Mouse (Mus musculus) G1E (cell line): ENCODE measurements around the gene Inf2. TPM values are rescaled to one million over a fixed set of nuclear protein-coding genes. Genes with fewer than 3 reads are reported as not detected.

Experiments
- ATAC-seq: 2 replicates; pipeline ENCODE4 v1.8.0; 2016; ENCODE audit warnings: mild to moderate bottlenecking; ENCODE audit not compliant: insufficient number of reproducible peaks, poor library complexity, low FRiP score, severe bottlenecking; ENCODE audit errors: extremely low read depth
- DNase-seq: peaks from one replicate; pipeline ENCODE4 v3.0.0; 2012; ENCODE audit warnings: low spot score
- H3K27me3 ChIP-seq: 2 replicates; pipeline ENCODE4 v1.6.1; 2012; ENCODE audit warnings: mild to moderate bottlenecking, low read length, inconsistent platforms; ENCODE audit not compliant: insufficient read depth
- H3K36me3 ChIP-seq: replicated peaks from 2 replicates; pipeline ENCODE3; 2012; ENCODE audit warnings: mild to moderate bottlenecking, inconsistent platforms
- H3K4me1 ChIP-seq: 2 replicates; pipeline ENCODE4 v1.6.1; 2012; ENCODE audit warnings: low read depth, low read length, inconsistent platforms, mixed read lengths; ENCODE audit not compliant: insufficient read depth
- H3K4me3 ChIP-seq: 2 replicates; pipeline ENCODE4 v1.5.1; 2012; ENCODE audit warnings: low read depth, mild to moderate bottlenecking, inconsistent platforms, low read length, moderate library complexity, mixed read lengths
- H3K9me3 ChIP-seq: replicated peaks from 2 replicates; pipeline ENCODE4 v1.6.1; 2012; ENCODE audit warnings: inconsistent platforms
- CTCF ChIP-seq: IDR thresholded peaks from 2 replicates; pipeline ENCODE4 v1.5.1; 2012; ENCODE audit warnings: low read depth, low read length, inconsistent platforms, mixed read lengths
- GATA1 ChIP-seq: IDR thresholded peaks from 2 replicates; pipeline ENCODE4 v1.6.1; 2012; ENCODE audit warnings: borderline replicate concordance, low read length, inconsistent platforms, mixed read lengths
- GATA2 ChIP-seq: IDR thresholded peaks from 2 replicates; pipeline ENCODE4 v1.6.1; 2012; ENCODE audit warnings: low read depth, low read length, inconsistent platforms, borderline replicate concordance
- POLR2AphosphoS5 ChIP-seq: IDR thresholded peaks from 2 replicates; pipeline ENCODE4 v1.6.1; 2012; ENCODE audit warnings: low read depth, low read length, inconsistent platforms; ENCODE audit not compliant: insufficient replicate concordance
- TAL1 ChIP-seq: conservative IDR thresholded peaks from 2 replicates; pipeline ENCODE4 v1.6.1; 2012; ENCODE audit warnings: low read depth, low read length, inconsistent platforms, mixed read lengths
- polyA plus RNA-seq: library from polyadenylated mRNA; stranded (reverse); fragments of >175 nt; gene quantifications from 2 replicates; pipeline ENCODE4 v1.2.3, GENCODE M21; 2012
- total RNA-seq, 2 experiments: library from RNA; stranded (forward) in 1 of 2; stranded (reverse) in 1 of 2; fragments of 200-1000 nt in 1 of 2; fragments of >200 nt in 1 of 2; fragmentation: Nextera tagmentation in 1 of 2; gene quantifications; 2 replicates each; pipeline ENCODE4 v1.2.3; 2014 to 2017

Gene Inf2
- total and polyA plus RNA-seq, 3 experiments = 2.3 to 26.0 (median 5.4) TPM

DNA sequence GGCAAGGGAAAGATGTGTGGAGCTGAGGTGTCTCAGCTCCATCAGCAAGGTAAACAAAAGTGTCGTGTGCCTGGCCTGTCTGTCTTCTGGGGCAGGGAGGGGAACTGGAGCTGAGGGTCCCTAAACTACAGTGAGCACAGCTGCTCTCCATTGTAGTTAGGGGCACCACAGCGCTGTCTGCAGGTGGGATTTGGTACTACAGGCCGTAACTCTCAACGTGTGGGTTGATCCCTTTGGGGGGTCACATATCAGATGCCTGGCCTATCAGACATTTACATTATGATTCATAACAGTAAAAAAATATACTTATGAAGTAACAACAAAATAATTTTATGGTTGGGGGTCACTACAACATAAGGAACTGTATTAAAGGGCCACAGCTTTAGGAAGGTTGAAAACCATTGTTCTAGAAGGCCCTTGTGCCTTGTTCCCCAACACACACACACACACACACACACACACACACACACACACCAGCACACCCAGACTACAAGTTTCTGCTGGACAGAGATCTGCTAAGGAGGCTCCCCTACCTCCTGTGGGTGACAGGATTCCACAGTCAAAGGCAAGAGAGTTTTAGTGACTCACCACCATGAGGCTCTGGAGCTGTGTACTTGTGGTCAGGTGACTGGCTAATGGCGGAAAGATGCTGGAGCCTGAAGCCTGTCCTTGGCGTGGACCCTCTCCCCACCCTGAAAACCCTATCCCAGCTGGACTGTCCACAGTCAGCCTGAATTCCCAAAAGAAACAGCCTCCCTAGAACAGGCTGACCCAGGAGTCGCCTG, 38.7 kb downstream of the Inf2 start:
- Histone ChIP-seq H3K4me1 (peaks cover 11% of the 10 kb centered on the region), H3K4me3 (no peak overlapping the region), H3K36me3 (no peaks in the 10 kb centered on the region), H3K9me3 (no peaks in the 10 kb centered on the region), H3K27me3 (peaks cover 43% of the 10 kb centered on the region)
- TF ChIP-seq TAL1 (no peak), CTCF (peak; percentile 93)
- ATAC-seq = no peak
- DNase-seq = no peak

DNA sequence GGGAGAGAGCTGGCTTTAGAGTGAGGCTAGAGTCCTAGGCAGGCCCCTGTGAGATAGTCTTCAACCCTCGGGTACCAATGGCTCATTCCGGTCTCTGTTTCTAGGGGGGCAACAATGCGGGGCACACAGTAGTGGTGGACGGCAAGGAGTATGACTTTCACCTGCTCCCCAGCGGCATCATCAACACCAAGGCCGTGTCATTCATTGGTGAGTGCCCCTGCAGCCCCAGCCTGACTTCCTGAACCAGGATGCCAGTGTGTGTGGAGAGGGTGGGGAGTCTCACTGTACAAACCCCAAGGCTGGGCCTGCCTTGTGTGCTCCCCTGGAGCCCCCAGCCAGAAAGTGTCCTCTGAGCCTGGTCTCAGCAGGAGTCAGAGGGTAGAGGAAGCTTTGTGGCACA, 39.6 kb downstream of the Inf2 start:
- Histone ChIP-seq H3K4me3 (no peak overlapping the region), H3K27me3 (peaks cover 42% of the 10 kb centered on the region), H3K9me3 (no peaks in the 10 kb centered on the region), H3K36me3 (no peaks in the 10 kb centered on the region), H3K4me1 (peaks cover 12% of the 10 kb centered on the region)
- ATAC-seq (no peak), DNase-seq (no peak)
- TF ChIP-seq TAL1 (no peak), GATA2 (no peak), POLR2AphosphoS5 (no peak), CTCF (no peak)

DNA sequence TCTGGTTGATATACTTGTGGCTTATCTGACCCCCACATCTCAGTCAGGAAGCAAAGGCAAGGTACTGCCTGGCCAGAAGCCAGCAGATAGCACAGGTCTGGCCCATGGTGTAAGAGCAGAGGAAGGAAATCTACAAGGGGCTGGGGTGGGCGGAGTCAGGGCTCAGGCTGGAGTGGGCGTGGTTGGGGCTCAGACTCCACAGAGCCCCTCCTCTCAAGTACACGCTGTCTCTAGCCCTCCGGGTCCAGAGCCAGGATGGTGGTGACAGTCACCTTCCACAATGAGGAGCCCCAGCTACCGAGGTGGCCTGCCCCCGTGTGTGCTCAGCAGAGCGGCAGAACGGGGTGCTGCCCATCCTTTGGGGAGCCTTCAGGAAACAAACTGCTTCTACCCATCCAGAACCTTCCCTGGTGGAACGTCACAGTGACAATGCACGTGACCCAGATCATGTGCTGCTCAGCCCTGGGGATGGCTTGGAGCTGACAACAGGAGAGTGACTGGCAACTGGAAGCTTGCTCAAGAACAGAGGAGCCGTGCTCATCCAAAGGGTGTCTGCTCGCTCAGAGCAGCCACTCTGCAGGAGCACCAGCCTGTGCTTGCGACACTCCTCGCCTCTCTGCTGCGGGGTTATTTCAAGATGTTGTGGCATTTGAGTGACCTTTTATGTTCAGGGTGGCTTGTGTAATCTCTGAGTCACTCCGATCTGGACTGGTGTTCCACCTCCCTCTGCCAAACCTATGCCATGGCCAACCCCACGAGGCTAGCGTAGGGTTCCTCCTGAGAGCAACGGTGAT, 40.5 kb downstream of the Inf2 start:
- ATAC-seq = peak; percentile 54
- DNase-seq = no peak
- TF ChIP-seq CTCF (no peak), POLR2AphosphoS5 (no peak), GATA1 (no peak), GATA2 (no peak), TAL1 (no peak)
- Histone ChIP-seq H3K4me3 (no peak overlapping the region), H3K4me1 (peaks cover 15% of the 10 kb centered on the region), H3K9me3 (no peaks in the 10 kb centered on the region), H3K36me3 (no peaks in the 10 kb centered on the region), H3K27me3 (peaks cover 46% of the 10 kb centered on the region)

DNA sequence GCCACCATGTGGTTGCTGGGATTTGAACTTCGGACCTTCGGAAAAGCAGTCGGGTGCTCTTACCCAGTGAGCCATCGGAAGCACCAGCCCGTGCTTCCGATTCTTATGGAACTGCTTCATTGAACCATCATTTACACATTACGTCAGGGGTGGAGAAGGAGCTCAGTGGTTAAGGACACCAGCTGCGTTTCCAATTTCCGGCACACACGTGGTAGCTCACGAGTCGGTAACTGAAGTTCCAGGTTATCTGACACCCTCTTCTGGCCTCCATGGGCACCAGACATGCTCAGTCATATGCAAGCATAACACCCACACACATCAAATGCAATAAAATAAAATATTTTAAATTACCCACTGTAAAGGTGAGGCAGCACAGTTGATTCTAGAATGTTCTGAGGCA, 41.4 kb downstream of the Inf2 start:
- Histone ChIP-seq H3K4me1 (peaks cover 15% of the 10 kb centered on the region), H3K36me3 (no peaks in the 10 kb centered on the region), H3K9me3 (no peaks in the 10 kb centered on the region), H3K27me3 (peaks cover 45% of the 10 kb centered on the region), H3K4me3 (no peak overlapping the region)
- DNase-seq (no peak), ATAC-seq (no peak)
- TF ChIP-seq GATA2 (no peak), TAL1 (no peak), POLR2AphosphoS5 (no peak)

DNA sequence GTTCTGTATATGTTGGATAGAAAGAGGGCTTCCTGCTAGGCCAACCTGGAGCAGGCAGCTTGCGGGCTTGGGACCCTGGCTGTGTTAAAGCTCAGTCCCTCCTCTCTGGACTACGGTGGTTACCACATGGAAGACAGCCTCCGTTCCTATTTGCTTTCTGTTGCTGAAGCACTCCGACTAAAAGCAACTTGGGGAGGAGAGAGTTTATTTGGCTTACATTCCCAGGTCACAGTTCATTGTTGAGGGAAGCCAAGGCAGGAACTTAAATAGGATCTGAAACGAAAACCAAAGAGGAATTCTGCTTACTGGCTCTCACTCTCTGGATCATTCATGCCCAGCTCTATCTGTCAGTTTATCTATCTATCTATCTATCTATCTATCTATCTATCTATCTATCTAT, 42.2 kb downstream of the Inf2 start:
- Histone ChIP-seq H3K36me3 (no peaks in the 10 kb centered on the region), H3K27me3 (peaks cover 43% of the 10 kb centered on the region), H3K9me3 (no peaks in the 10 kb centered on the region), H3K4me3 (no peak overlapping the region), H3K4me1 (peaks cover 15% of the 10 kb centered on the region)
- no peak for ATAC-seq
- no peak for TF ChIP-seq GATA2
- no peak for TF ChIP-seq CTCF
- TF ChIP-seq TAL1 = no peak
- no peak for TF ChIP-seq POLR2AphosphoS5
- TF ChIP-seq GATA1 = no peak
- DNase-seq = no peak

DNA sequence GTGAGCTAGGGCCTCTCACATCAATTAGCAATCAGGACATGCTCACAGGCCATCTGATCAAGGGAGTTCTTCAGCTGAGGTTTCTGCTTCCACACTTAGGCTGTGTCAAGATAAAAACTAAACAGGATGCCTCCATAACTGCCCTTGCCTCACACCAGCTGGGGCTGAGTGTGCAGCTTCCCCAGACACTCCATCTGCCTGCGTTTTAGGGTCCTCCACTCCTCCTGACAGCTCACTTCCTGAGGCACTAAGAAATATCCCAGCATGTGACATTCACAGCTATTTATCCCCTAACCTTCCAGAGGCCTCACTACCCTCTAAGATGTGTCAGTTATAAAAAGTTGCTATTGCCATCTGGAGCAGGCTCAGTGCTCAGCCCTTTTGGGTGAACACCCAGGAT, 42.9 kb downstream of the Inf2 start:
- TF ChIP-seq TAL1 = no peak
- no peak for TF ChIP-seq CTCF
- TF ChIP-seq GATA1 = no peak
- TF ChIP-seq POLR2AphosphoS5 = no peak
- TF ChIP-seq GATA2 = no peak
- Histone ChIP-seq H3K36me3 (no peaks in the 10 kb centered on the region), H3K4me3 (no peak overlapping the region), H3K4me1 (peaks cover 13% of the 10 kb centered on the region), H3K27me3 (peaks cover 45% of the 10 kb centered on the region), H3K9me3 (no peaks in the 10 kb centered on the region)
- DNase-seq (no peak), ATAC-seq (no peak)

DNA sequence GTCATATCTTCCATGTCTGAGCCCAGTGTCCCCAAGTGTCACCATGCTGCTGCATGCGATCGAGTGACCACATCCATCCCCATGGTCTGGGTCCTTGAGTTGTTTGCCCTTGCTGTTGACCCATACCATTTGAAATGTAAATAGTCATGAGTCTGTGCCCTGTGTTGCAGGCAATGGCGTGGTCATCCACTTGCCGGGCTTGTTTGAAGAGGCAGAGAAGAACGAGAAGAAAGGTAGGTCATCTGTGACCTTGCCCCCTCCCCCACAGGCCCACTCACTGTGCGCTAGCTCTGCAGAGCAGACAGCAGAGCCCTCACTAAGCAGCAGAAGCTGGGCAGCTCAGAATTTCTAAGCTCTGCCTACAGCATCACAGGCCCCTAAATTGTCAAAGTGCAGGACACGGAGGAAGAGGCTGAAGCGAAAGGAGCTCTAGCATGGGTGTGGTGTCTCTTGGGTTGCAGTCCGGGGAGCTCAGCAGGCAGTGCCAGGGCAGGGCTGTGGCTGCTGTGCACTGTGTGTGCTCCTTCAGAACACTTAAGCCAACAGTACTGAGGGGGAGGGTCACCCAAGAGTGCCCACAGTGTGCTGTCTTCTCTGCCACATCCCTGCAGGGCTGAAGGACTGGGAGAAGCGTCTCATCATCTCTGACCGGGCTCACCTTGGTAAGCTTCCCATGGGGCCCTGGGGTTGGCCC, 43.6 kb downstream of the Inf2 start:
- no peak overlapping the region for H3K4me3 ChIP-seq
- DNase-seq = no peak
- ATAC-seq = no peak
- no peaks in the 10 kb centered on the region for H3K36me3 ChIP-seq
- H3K27me3 ChIP-seq = peaks cover 52% of the 10 kb centered on the region
- no peaks in the 10 kb centered on the region for H3K9me3 ChIP-seq
- TF ChIP-seq GATA1 (no peak), CTCF (no peak), POLR2AphosphoS5 (no peak), GATA2 (no peak), TAL1 (no peak)
- peaks cover 13% of the 10 kb centered on the region for H3K4me1 ChIP-seq
